Mouse (Mus musculus) hematopoietic stem cell, adult 5-6 weeks (primary cell): ENCODE data around the gene Parn. TPM values are rescaled to one million over a fixed set of nuclear protein-coding genes. Genes with fewer than 3 reads are reported as not detected.

Source experiments
- ATAC-seq, 2 experiments: fragments of 125-278 bp in 1 of 2; replicated peaks in 1 of 2; 2 replicates each; pipeline ENCODE4 v1.8.0; 2016 to 2017; ENCODE audit warnings: inconsistent platforms in 2 of 2, mild to moderate bottlenecking in 2 of 2, moderate number of reproducible peaks in 2 of 2, low read depth in 1 of 2, moderate TSS enrichment in 1 of 2; ENCODE audit not compliant: low FRiP score in 2 of 2, poor library complexity in 2 of 2, severe bottlenecking in 2 of 2, insufficient read depth in 1 of 2, low TSS enrichment in 1 of 2
- total RNA-seq: library from RNA; stranded (forward); fragments of 172-1452, 232-1000 nt; gene quantifications from 2 replicates; pipeline ENCODE4 v1.2.3, GENCODE M21; 2017

Parn gene
- total RNA-seq, 1 experiment from 2014 or later, result 84.7 TPM

DNA sequence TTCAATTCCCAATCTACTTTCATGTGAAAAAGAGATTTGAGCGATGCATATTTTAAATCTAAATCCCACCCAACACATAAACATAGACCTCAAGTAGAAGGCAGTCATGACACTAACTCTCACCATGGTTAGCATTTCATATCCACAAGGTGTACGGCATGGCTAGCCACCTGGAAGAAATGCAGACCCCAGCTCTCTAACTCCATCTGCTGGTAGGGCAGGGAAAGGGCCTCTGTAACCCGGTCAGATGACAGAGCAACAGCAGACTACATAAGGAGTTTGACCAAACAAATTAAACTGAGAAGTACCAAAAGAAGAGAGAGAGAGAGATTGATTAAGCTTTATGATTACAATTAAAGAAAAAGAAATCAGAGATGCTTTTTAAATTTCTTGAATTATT is 87.2 kb downstream of the Parn start:
- ATAC-seq, result no peak

DNA sequence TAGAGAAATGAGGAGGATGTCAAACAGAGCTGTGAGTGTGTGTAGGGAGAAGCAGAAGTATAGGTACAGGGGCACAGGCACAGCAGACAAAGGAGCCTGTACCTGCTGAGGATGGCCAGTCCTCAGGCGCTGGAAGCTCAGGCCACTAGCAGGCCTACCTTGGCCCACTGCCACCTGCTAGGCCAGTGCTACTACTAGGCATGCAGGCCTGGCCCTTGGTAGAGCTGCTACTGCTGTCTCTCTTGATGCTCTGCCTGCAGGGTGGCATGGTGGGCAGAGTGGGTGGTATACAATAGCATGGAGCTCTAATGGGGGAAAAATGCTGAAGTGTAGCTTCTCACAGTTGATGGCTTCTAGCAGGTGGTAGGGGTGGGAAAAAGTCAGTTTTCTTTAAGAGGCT is 88.0 kb downstream of the Parn start:
- ATAC-seq, result no peak

DNA sequence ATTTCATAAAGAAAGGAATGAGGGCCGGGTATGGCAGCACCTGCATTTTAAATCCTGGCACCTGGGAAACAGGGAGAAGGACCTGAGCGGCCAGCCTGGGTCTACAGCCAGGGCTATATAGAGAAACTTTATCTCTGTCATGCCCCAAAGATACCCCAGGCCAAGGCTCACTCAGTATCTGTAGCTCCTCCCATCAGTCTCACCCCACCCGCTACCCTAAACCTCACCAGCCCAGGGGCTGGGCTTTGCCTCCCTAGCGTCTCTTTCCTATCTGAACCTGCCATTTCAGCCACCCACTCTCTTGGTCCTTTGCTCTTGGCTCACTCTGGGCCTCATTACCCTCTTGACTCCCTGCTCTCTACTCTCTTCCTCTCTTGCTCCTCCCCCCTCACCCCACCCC is 92.7 kb downstream of the Parn start:
- no peak for ATAC-seq

DNA sequence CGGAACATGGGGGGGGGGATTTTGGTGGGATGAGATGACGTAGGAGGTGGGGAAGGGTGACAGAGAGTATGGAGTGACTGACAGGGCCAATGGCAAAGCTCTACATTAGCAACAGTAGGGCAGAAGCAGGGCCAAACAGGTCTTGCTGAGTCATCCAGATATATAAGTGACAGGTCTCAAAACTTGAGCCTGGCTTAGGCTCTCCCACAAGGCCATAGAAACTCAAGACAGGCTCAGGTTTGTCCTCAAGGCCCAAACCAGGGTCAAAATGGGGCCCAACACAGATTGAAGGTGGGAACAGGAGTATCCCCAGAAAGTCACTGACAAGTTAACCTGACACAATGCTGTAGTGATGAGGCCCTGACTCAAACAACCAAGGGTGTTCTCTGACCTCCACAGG is 99.7 kb downstream of the Parn start:
- ATAC-seq, result no peak

DNA sequence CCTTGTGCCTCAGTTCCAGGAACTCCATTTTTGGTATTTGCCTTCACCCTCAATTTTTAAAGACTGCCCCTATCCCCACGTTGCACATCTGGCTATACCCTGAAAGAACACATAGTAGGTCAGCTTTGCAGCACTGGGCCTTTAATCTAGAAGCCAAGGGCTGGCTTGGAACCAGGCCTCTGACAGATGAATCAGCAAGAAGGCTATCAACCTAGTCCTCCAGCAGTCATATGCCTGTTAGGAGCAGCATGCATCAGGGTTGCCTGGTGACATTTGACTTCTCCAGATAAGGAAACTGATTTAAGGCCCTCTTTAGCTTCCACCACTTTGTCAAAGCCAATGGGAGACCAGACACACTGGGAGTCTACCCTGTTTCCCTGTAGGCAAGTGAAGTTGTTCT is 100.4 kb downstream of the Parn start:
- ATAC-seq, result no peak

DNA sequence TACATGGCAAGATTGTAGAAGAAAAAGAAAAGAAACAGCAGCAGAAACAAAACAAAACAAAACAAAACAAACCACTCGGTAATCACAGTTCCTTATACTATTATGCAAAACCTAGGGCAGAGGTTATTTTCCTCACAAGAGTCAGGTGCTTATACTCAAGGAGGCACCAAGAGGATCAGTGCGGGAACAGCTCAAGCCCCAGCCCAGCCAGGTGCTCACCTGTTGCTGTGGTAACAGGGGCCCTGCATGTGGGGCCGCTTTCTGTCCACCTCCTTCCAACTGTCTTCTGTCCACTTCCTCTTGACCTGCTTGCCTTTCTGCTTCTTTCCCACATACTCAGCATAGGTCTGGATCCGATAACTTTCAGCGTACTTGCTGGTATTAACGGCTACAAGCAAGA is 101.6 kb downstream of the Parn start:
- ATAC-seq, result no peak

DNA sequence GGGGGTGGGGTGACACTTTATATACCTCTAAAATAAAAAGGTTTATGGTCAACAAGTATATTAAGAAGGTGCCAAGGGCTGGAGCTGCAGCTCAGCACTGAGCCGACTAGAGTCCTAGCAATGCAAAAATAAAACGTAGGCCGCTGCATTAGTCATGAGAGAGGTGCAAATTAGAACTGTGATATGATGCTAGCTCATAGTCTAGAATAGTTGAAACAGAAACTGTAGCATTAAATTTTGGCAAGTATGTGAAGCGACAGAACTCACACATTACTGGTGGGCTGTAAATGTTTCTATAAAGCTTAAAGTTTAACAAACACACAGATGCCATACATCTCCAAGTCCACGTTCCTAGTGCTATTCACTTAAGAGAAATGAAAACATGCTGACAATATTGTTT is 102.7 kb downstream of the Parn start:
- no peak for ATAC-seq

DNA sequence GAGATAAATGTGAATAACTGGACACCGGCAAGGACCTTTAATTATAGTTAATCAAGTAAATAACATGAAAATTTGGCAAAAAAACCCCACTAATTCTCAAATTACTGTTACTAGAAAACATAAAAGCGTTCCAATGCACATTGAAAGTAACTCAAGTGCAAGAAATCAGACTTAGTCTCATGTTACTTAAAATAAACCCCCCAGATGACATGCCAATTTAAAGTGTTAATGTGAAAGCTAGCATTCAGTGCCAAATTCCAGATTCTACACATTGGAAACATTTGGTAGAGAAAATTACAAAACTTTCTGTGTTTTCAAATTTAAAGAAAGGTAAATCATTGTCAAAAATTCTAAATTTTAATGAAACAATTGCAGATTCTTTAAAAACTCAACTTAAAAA is 110.2 kb downstream of the Parn start:
- ATAC-seq, result no peak

DNA sequence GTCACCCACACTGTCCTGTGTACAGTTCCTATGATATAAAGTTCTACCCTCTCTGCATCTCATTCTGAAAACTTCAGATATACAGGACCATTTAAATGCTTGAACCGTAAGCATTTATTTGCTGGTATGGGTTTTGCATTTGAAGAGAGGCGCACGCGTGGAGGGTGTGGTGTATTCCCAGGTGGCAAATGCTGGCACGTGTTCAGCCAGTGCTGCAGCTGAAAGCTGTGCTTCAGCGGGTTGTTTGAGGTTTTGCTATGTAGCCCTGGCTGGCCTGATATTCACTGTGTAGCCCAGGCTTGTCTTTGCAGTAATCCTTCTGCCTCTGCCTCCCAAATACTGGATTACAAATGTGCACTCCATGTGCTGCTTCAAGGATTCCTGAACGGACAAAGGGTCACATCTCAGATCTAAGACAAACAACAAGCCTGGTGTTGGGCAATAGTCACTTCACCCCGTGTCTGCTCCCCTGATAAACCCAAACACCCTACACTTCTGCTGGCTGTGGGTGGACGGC is 111.0 kb downstream of the Parn start:
- no peak for ATAC-seq

DNA sequence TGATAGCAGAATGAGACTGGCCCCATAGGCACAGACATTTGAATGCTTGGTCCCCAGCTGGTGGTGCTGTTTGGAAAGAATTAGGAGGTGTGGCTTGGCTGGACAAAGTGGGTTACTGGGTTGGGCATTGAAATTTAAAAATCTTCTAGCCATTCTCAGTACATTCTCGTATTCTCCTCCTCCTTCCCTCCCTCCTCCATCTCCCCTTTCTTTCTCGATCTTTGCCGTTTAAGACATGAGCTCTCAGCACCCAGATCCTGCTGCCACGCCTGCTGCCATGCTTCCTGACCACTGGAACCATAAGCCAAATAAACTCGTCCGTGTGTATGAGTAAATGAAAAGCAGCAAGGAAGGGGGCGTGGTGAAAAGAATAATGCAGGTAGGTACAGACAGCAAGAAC is 111.5 kb downstream of the Parn start:
- ATAC-seq, result no peak

DNA sequence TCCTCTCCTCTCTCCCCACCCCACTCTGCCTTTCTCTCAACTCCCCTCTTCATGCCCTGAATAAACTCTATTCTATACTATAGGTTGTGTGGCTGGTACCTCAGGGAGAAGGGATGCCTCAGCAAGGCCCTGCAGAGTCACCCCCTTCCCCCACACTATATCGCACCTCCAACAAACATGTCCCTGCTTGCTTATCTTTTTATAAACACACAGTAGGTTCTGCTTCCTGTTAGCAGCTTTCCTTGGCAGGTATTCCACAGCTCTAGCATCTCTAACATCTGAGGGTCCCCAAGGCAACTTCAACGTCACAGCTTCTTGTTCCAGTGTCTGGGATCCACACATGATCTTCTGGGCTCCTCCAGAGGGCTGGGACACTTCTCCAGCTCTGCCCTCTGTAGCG is 117.3 kb downstream of the Parn start:
- no peak for ATAC-seq

DNA sequence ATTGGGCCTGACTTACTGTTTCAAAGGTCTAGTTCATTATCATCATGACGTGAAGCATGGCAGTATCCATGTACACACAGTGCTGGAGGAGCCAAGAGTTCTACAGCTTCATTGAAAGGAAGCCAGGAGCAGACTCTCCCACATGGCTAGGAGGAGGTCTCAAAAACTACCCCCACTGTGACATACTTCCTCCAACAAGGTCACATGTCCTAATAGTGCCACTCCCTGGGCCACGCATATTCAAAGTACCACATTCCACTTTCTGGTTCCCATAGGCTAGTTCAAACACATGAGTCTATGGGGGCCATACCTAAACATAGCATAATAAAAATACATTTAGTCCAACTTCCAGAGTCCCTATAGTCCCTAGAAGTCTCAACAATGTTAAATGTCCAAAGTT is 118.0 kb downstream of the Parn start:
- ATAC-seq, result no peak

DNA sequence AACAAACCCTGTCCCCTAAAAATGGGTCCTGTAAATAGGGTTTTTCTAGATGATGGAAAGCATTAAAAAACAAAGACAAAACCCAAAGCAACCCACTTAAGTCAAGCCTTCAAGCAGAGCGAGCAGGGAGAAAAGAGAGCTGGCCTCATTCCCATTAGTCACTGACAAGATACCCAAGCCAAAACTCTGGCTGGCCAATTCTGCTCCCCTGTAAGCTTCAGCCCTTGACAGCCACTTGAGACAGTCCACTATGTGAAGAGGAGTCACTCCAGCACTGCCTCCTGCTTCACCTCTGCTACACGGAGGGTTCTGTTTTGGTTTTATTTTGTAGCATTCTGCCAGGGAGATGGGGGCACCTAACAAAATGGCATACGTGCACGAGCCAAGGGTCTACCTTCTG is 126.2 kb downstream of the Parn start:
- no peak for ATAC-seq

DNA sequence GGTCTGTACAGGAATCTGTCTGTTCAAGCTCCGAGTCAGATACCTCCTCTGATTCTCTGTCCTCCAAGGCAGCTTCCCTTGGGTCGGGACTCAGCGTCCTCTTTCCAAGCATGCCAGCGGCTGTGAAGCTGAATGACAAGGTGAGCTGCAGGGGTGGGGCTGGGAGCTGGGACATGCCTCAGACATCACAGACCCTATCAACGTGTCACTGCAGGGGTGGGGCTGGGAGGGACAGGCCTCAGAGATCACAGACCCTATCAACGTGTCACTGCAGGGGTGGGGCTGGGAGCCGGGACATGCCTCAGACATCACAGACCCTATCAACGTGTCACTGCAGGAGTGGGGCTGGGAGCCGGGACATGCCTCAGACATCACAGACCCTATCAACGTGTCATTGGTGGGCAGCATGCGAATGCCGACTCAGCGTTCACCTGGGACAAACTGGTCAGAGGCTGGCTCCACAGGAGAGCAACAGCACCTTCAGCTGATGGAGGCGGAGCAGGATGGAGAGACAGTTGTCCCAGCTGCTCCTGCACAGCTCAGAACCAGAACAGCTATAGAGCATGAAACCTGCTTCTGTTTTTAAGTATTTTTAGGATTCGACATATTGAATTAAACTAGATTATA is 126.7 kb downstream of the Parn start:
- no peak for ATAC-seq

DNA sequence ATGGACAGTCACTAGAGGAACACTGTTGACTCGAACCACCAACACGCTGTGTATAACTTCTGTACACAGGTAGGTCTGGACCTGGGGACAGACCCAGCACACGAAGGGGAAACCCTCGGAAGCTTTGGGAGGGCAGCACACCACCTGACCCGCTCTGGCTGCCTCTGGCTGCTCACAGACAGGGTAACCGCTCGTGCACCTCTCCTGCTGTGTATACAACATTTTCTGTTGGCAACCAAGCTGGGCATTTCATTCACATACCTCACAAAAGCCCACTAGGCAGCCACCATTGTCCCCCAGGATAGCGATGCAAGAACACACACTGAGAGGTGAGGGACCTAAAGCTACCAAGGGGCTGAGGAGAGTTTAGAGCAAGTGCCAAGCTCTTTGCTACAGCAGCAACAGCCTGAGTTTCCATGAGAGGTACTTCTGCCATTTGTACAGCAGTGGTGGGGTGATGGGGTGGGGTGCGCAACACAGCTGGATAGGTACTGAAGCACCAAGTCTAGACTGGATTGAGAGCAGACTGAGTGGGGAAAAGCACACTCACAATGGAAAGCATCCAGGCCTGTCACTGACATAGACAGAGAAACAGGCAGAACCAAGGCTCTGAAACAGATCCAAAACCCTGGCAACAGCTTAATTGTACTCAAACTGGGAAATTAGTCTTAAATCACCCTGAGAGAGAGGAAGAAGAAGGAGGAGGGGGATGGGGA is 128.9 kb downstream of the Parn start:
- ATAC-seq, result no peak

DNA sequence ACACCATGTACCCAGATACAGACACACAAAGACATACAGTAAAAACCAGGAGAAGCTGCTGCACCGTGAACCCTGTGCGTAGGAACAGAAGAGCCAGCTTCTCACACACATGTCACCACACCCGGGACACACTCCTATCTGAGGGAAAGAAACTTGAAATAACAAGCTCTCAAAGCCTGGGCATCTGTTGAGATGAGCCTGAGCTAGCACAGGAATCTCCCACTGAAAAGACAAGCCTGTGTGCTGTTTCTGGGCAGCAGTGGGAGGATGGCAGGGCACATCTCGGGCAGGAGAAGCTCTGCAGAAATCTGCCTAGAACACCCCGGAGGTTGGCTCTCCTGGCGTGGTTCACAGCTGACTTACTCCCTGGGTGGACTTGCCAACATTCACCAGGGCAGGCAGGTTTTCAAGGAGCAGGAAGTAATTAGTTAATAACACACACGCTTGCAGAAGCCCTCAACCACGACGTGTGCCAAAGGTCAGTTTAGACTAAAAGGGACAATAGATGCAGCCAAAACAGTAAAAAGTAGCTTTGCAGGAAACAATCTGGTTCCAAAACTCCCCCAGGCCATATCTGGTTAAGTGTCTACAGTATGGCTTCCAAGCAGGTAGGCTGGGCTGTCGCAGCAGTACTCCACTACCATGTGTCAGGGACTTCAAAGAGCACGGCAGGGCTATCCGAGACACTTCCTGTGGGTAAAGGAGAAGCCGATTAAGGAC is 129.6 kb downstream of the Parn start:
- no peak for ATAC-seq

DNA sequence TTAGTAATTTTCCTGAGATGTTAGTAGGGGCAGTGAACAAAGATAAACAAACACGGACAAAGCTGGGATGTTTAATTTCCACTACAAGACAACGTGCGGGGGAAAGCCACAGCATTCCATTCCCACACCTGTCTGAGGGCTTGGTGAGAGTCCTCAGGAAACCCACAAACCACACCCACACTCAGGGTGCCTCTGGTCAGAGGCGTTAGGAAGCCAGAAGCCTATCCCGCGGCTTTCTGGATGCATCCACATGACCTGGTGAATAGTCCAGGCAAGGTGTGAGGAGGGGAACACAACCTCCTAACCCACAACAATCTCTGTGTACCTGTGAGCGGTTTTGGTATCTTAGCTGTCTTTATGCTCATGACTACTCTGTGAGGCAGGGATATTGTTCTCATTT is 131.6 kb downstream of the Parn start:
- ATAC-seq, result no peak

DNA sequence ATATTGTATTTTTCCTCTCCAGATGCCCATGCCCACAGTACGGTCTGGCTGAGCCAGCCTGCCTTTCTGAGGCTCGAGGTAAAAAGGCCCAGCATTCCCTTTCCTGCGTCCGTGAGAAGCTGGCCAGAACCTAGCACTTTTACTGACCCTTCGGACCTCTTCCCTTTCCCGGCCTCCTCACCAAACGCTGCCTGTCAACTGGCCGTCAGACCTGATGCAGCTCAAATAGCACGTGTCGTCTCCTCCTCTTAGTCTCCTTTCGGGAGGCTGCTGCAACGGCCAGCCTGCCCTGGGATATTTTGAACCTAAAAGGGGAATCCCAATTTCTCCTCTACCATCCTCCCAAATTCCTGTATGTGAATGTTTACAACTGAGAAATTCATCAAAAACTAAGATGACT is 132.1 kb downstream of the Parn start:
- ATAC-seq, result no peak
